Mouse (Mus musculus) embryo, embryonic 11.5 days (tissue): ENCODE measurements around the gene Crmp1.

Source experiments
- DNase-seq: peaks from one replicate; pipeline ENCODE4 v3.0.0-alpha.2; 2012; ENCODE audit warnings: low read depth, low spot score

Crmp1 gene

GRCm38 (mm10) chr5:37240550-37240949, 1.2 kb upstream of the Crmp1 start:
- no peak for DNase-seq

DNA sequence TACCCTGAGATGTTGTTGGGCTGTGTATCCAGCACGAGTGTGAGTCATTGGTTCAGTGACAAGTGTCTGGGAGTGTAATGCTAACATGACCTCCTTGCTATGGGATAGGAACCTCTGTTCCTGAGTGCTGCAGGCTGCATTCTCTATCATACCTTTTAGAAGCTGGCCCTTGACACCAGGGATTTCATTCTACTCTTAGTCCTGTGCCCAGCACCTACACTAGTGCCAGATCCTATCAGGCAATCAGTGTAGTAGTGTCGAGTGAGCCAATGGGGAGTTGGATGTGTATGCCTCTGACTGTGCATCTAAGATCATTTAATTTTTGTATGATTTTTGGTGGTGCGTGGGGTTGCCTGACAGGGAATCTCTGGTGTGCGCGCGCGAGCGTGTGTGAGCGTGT, 516 bp upstream of the Crmp1 start:
- DNase-seq = no peak

GRCm38 (mm10) chr5:37242360-37243168, 824 bp downstream of the Crmp1 start:
- DNase-seq = no peak

- no peak for DNase-seq
Measured at GRCm38 (mm10) chr5:37243169-37243886, 1.6 kb downstream of the Crmp1 start.

GRCm38 (mm10) chr5:37244161-37244560, 2.4 kb downstream of the Crmp1 start:
- no peak for DNase-seq

GRCm38 (mm10) chr5:37244666-37245242, 3.0 kb downstream of the Crmp1 start:
- DNase-seq = no peak

DNA sequence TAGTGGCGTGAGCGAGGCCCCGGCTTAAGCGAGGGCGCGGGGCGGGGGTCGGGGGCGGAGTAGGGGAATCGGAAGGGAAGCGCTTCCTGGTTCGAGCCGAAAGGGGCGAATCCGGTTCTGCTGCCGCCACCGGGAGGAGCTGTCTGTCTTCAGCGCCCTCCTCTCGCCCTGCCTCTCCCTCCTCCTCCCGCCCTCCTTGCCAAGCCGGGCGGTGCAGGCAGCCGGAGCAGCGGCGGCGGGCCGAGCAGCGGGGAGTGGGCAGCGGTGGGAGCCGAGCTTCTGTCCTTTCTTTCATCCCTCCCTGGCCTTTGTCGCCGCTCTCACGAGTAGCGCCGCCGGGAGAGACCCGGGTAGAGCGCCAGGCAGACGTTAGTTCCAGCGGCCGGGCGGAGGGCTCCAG, 3.9 kb downstream of the Crmp1 start:
- DNase-seq = no peak

DNA sequence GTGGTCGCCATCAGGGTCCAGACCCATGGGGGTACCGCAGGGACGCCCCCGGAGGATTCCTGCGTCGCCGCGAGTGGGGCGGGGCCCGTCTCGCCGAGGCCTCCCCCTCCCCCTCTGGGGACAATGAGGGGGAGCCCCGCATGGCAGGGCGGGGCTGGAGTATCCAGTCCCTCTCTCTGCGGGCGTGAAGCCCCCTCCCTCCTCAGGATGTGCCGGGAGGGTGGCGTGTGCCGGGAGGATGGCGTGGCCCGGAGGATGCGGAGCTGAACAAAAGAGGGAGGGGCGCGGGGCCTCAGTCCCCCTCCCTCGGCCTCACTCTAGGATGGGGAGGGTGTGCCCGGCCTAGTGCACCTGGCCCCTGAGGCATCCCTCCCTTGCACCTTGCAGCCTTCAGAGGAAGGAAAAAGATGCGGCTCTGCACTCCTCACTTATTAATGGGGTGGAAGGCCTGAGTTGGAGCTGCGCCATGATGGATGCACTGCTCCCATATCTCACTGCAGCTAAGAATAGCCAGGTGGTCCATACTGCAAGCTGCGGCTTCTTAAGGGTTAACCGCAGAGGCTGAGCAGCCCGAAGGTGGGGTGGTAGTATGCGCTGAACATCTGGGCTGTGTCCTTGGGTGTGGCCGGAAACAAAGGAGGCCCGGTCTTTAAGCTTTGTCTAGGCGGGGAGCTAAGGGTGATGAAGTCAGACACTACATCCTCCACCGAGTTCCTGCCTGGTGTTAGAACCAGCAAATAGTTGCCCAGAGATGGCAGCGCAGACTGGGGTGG, 4.6 kb downstream of the Crmp1 start:
- DNase-seq = no peak

DNA sequence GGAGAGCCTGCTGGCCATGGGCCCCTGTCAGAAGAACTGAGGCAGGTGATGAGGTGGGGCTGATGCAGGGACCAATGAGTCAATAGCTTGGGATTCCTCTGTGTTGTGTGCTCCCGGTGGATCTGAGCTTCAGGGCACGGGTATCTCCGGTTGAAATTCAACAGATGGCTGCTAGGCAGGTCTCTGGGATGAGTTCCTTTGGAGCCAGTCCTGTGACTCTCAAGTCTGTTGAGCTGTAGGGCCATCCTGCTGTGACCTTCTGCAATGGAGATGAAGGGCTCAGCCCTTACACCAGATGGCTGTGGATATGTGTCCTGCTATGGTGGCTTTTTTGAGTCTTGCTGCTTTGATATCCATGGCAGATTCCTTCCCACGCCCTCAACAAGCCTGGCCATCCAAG, 5.7 kb downstream of the Crmp1 start:
- DNase-seq = no peak

GRCm38 (mm10) chr5:37248870-37249269, 7.1 kb downstream of the Crmp1 start:
- DNase-seq = no peak

DNA sequence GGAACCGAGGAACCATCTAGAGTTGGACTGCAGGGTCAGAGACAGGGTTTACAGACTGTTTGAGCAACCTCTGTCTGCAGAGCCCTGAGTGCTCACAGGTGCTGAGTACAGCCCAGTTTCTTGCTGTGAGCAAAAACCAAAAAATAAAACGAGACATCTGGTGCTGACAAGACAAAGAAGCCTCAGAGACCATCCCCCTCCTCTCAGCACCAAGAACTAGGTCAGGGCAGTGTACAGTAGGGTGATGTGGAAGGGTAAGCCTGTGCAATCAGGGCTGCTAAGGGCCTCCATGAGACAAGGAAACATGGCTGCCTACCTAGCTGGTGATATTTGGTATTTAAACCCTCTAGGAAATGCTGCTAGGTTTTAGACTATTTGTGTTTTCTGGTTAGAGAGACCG, 9.9 kb downstream of the Crmp1 start:
- DNase-seq = no peak

- no peak for DNase-seq
Measured at GRCm38 (mm10) chr5:37252101-37252804, 10.5 kb downstream of the Crmp1 start.

DNA sequence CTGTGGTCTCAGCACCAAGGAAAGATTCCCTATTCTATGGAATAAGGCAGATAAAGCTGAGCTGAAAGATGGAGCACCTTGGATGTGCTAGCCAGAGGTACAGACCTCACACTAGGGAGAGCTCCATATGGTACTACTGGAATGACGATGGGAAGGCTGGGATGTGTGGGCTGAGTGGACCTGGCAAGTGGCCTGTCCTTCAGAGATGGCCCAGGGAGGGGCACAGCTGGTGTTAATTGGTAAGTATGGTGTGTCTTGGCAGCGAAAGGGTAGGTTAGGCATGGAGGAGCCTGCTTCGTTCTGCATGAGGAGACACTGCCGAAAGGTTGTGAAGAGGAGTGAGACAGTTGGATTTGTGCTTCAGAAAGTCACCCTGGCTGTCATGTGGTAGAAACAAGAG, 12.8 kb downstream of the Crmp1 start:
- no peak for DNase-seq

DNA sequence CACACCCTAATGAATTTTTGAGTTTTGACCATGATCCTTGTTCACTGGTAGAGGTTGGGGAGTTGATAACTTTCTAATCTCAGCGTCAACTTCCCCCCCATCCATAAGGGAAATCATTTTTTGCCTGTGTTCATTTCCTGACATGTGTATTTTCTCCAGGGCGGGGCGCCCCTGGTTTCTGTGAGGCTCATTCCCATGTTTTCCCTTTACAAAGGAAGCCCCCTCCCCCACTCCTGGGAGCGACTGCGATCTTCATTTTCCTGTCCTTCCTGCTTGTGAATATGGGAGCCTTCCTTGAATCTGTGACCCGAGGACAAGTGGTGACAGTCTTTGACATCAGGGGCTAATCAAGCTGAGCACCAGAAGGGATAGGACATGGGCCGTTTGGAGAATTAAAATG, 15.1 kb downstream of the Crmp1 start:
- no peak for DNase-seq

DNA sequence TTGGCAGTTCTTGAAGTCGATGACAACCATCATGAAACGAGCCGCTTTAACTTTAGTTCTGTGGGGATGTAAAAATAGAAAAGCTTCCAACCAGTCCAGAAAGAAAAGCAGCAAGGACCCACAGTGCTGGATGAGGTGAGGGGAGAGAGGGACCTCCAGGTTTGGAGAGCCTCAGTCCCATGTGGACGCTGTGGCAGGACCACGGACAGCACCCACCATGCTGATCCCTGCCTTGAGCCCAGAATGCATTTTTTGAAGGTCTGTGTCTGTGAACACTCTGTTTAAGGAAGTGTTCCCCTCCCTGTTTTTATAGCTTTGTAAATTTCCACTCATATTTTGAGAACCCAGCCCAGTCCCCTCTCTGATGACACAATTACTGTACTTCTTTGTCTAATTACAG, 15.5 kb downstream of the Crmp1 start:
- DNase-seq = no peak

GRCm38 (mm10) chr5:37261734-37262133, 20.0 kb downstream of the Crmp1 start:
- DNase-seq = no peak

- no peak for DNase-seq
Measured at GRCm38 (mm10) chr5:37263816-37264215, 22.1 kb downstream of the Crmp1 start.

DNA sequence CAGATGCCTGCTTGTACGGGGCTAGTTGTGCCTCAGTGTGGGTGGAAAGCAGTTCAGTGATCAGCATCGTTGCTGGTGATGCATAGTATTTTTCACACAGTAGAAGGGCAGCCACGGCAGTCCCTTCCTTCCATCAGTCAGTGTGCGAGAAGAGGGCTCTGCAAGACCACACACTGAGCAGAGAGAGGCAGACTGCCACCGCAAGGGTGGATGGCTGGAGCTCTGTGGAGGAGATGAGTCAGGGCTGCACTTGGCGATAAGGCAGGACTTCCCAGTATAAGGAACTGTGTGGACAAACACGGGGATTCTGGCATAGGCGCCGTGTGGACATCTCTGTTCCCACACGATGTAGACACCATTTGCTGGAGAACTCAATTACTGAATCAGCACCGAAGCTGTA, 39.3 kb downstream of the Crmp1 start:
- no peak for DNase-seq

DNA sequence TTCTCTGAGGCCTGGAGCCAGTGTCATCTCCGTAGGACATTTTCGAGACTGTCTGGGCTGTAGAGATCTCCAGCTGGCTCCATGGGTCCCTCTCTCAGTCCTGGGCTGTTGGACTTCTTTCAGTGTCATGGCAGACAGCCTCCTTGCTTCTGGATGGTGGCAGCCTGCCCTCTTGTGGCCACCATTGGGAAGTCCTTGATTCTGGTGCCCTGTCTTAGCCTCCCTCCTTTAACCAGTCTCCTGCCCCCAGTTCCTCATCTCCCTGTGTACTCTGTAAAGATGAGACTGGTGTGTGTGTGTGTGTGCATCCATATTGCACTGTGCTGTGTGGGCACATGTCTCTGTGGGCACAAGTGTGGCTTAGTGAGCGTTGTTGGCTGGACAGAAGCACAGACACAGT, 46.6 kb downstream of the Crmp1 start:
- peak; percentile 27 for DNase-seq

- peak; percentile 32 for DNase-seq
Measured at GRCm38 (mm10) chr5:37289236-37289635, 47.5 kb downstream of the Crmp1 start.

GRCm38 (mm10) chr5:37290983-37291382, 49.2 kb downstream of the Crmp1 start:
- DNase-seq = no peak
